Mouse (Mus musculus): ENCODE data around the gene Sycp2l.

- TF ChIP-seq POLR2A (IDR thresholded peaks at IDR 0.05; ENCODE audit: insufficient read depth, low read length) (no peak), CTCF (IDR thresholded peaks at IDR 0.05; ENCODE audit: low read depth, low read length) (no peak)
These were observed 34.7 kb upstream of the Sycp2l start, which contains the start of gene Mak for GRCm38 (mm10) chr13:41079421-41079780.
